In the genomic region with DNA sequence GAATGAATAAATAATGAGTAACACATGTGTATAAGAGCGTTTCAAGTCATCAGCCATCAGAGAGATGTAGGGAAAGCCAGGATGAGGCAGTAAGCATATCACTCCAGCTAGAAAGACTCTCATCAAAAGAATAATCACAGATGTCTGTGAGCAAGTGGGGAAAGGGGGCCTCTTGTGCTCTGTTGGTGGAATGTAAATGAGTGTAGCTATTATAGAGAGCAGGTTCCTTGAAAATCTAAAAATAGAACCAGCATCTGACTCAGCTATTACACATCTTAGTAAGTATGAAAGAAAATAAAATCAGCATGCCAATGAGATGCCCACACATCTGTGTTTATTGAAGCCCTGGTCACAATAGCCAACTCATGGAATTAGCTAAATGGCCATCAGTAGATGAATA, we compare ENCODE assay signal across 21 mouse cellular contexts.
A peak's percentile ranks its signal among the peaks of the same experiment; 100 is the strongest.
DNase-seq lines count a peak whose midpoint lies in the region; ATAC-seq and TF ChIP-seq lines count a peak whose summit lies in the region.
"Had no signal": no experiment of that assay in that cellular context is flagged by ENCODE, and none has a peak within 500 bp of the region (broad histone marks: within the 10 kb centered on the region; RNA-seq: fewer than 3 reads in every experiment).

No protein-coding gene starts in this region.

- in situ Hi-C loops in Patski (cut with MboI; ENCODE audit: low pct_unique_long_range_greater_than_20kb): no loop called here

- peak; percentile 13 for DNase-seq in 3134 (ENCODE audit: extremely low read depth, insufficient read length, low spot score)
- no peak for DNase-seq in Patski (ENCODE audit: low read depth, low spot score)
- DNase-seq in forebrain, postnatal 0 days: peak; percentile 40
- DNase-seq in gastrocnemius, adult 2 months: no peak
- DNase-seq in lung, postnatal 25 days (ENCODE audit: low spot score): no peak
- DNase-seq in stomach, postnatal 0 days (ENCODE audit: low spot score): no peak
- DNase-seq: adrenal gland, postnatal 25 days; cerebellum, adult 2 months; gastrocnemius, postnatal 10 days; heart, adult 2 months; heart, postnatal 36 days; kidney, adult 8-10 months; kidney, postnatal 14 days; lung, adult 2 months; lung, postnatal 36 days; right cerebral cortex, postnatal 25 days had no signal

- peak; percentile 32; the same call in 1 of the 2 replicates for ATAC-seq in hindbrain, embryonic 13.5 days (ENCODE audit: low FRiP score)
- no peak for ATAC-seq in hindbrain, embryonic 12.5 days (ENCODE audit: low FRiP score)
- ATAC-seq in Patski: peak; percentile 51
- peak; percentile 87 for ATAC-seq in forebrain, postnatal 0 days
- ATAC-seq in stomach, postnatal 0 days (ENCODE audit: low FRiP score, low TSS enrichment): no peak
- ATAC-seq: liver, embryonic 12.5 days had no signal

- CTCF ChIA-PET in Patski (lab: Charles Lee): no interaction called here

- intact Hi-C loops in gastrocnemius, adult 2 months (cut with DNase I): no loop called here

- H3K9ac ChIP-seq in hindbrain, embryonic 13.5 days: no peak overlapping the region
- no peak overlapping the region for H3K9ac ChIP-seq in hindbrain, embryonic 12.5 days
- H3K9ac ChIP-seq in forebrain, postnatal 0 days: no peak overlapping the region
- H3K9ac ChIP-seq in stomach, postnatal 0 days (ENCODE audit: low read length): no peak overlapping the region
- H3K9ac ChIP-seq: liver, embryonic 12.5 days; stomach, embryonic 15.5 days had no signal

- no peak for TF ChIP-seq EP300 in stomach, postnatal 0 days (optimal IDR thresholded peaks at IDR 0.05)

- no peaks in the 10 kb centered on the region for H3K27me3 ChIP-seq in hindbrain, embryonic 13.5 days
- no peaks in the 10 kb centered on the region for H3K27me3 ChIP-seq in hindbrain, embryonic 12.5 days
- H3K27me3 ChIP-seq in Patski: no peaks in the 10 kb centered on the region
- H3K27me3 ChIP-seq in forebrain, postnatal 0 days (ENCODE audit: insufficient read depth, low read length): no peaks in the 10 kb centered on the region
- no peaks in the 10 kb centered on the region for H3K27me3 ChIP-seq in stomach, postnatal 0 days (ENCODE audit: control insufficient read depth, insufficient read depth, low read length)
- H3K27me3 ChIP-seq: liver, embryonic 12.5 days; stomach, embryonic 15.5 days had no signal

- peaks cover 6% of the 10 kb centered on the region; the same call in 1 of the 2 replicates for H3K4me1 ChIP-seq in hindbrain, embryonic 13.5 days (replicated peaks)
- H3K4me1 ChIP-seq in hindbrain, embryonic 12.5 days: 0 out of 2 replicates have a peak, but pooled peaks cover 3% of the 10 kb centered on the region
- no peaks in the 10 kb centered on the region for H3K4me1 ChIP-seq in forebrain, postnatal 0 days (ENCODE audit: insufficient read depth)
- no peaks in the 10 kb centered on the region for H3K4me1 ChIP-seq in stomach, postnatal 0 days (replicated peaks; ENCODE audit: control insufficient read depth, insufficient read depth)
- H3K4me1 ChIP-seq: limb, embryonic 10.5 days; liver, embryonic 12.5 days; stomach, embryonic 15.5 days had no signal

- H3K4me3 ChIP-seq in hindbrain, embryonic 13.5 days: no peak overlapping the region
- H3K4me3 ChIP-seq in hindbrain, embryonic 12.5 days: no peak overlapping the region
- H3K4me3 ChIP-seq in forebrain, postnatal 0 days (ENCODE audit: low read depth, low read length): no peak overlapping the region
- no peak overlapping the region for H3K4me3 ChIP-seq in gastrocnemius, adult 2 months
- no peak overlapping the region for H3K4me3 ChIP-seq in stomach, postnatal 0 days (ENCODE audit: low read depth, low read length)
- H3K4me3 ChIP-seq: heart, adult 2 months; limb, embryonic 10.5 days; liver, embryonic 12.5 days; stomach, embryonic 15.5 days had no signal

- H3K27ac ChIP-seq in hindbrain, embryonic 13.5 days: no peak overlapping the region
- H3K27ac ChIP-seq in hindbrain, embryonic 12.5 days: no peak overlapping the region
- H3K27ac ChIP-seq in forebrain, postnatal 0 days (ENCODE audit: low read depth, low read length): no peak overlapping the region
- no peak overlapping the region for H3K27ac ChIP-seq in gastrocnemius, adult 2 months
- no peak overlapping the region for H3K27ac ChIP-seq in stomach, postnatal 0 days (replicated peaks)
- H3K27ac ChIP-seq: heart, adult 2 months; limb, embryonic 10.5 days; liver, embryonic 12.5 days; stomach, embryonic 15.5 days had no signal

- POLR2A ChIA-PET in Patski (lab: Charles Lee): no interaction called here

- no peaks in the 10 kb centered on the region for H3K36me3 ChIP-seq in hindbrain, embryonic 13.5 days
- no peaks in the 10 kb centered on the region for H3K36me3 ChIP-seq in hindbrain, embryonic 12.5 days
- no peaks in the 10 kb centered on the region for H3K36me3 ChIP-seq in forebrain, postnatal 0 days (ENCODE audit: insufficient read depth)
- H3K36me3 ChIP-seq in stomach, postnatal 0 days (ENCODE audit: control insufficient read depth, insufficient read depth, low read length): no peaks in the 10 kb centered on the region
- H3K36me3 ChIP-seq: limb, embryonic 10.5 days; liver, embryonic 12.5 days; stomach, embryonic 15.5 days had no signal

- 54% methylated on average over 1 of the region's 1 CpGs for WGBS in hindbrain, embryonic 13.5 days
- WGBS in hindbrain, embryonic 12.5 days: 76% methylated on average over 1 of the region's 1 CpGs
- 11% methylated on average over 1 of the region's 1 CpGs for WGBS in forebrain, postnatal 0 days
- WGBS in stomach, postnatal 0 days: 61% methylated on average over 1 of the region's 1 CpGs

- H3K4me2 ChIP-seq in hindbrain, embryonic 13.5 days: no peak overlapping the region
- no peak overlapping the region for H3K4me2 ChIP-seq in hindbrain, embryonic 12.5 days (replicated peaks)
- no peak overlapping the region for H3K4me2 ChIP-seq in forebrain, postnatal 0 days (ENCODE audit: low read depth)
- H3K4me2 ChIP-seq in stomach, postnatal 0 days (replicated peaks; ENCODE audit: low read depth): no peak overlapping the region
- H3K4me2 ChIP-seq: liver, embryonic 12.5 days; stomach, embryonic 15.5 days had no signal

- TF ChIP-seq CTCF in Patski (IDR thresholded peaks at IDR 0.05): no peak
- no peak for TF ChIP-seq CTCF in forebrain, postnatal 0 days (IDR thresholded peaks at IDR 0.05; ENCODE audit: low read depth)
- TF ChIP-seq CTCF in gastrocnemius, adult 2 months (IDR thresholded peaks at IDR 0.05): no peak
- no peak for TF ChIP-seq CTCF in stomach, postnatal 0 days (IDR thresholded peaks at IDR 0.05; ENCODE audit: low read depth)

- no peaks in the 10 kb centered on the region for H3K9me3 ChIP-seq in hindbrain, embryonic 13.5 days
- H3K9me3 ChIP-seq in hindbrain, embryonic 12.5 days (replicated peaks): no peaks in the 10 kb centered on the region
- H3K9me3 ChIP-seq in forebrain, postnatal 0 days (ENCODE audit: low read length): no peaks in the 10 kb centered on the region
- H3K9me3 ChIP-seq in stomach, postnatal 0 days (ENCODE audit: control insufficient read depth, low read length): no peaks in the 10 kb centered on the region
- H3K9me3 ChIP-seq: limb, embryonic 10.5 days; liver, embryonic 12.5 days; stomach, embryonic 15.5 days had no signal

Comparison
In these comparisons a context has a peak if more than half of its experiments do, and no peak if none do; other contexts are left out.
1. ATAC-seq: peak in hindbrain, embryonic 13.5 days (single experiment), Patski (single experiment) and forebrain, postnatal 0 days (single experiment); none in hindbrain, embryonic 12.5 days (single experiment) and stomach, postnatal 0 days (single experiment).
2. DNase-seq: peak in 3134 (single experiment) and forebrain, postnatal 0 days (single experiment); none in Patski (single experiment), gastrocnemius, adult 2 months (single experiment), lung, postnatal 25 days (single experiment) and stomach, postnatal 0 days (single experiment).